Mouse (Mus musculus): ENCODE measurements around the gene Gm14434.
"Not testable (repeated sequence)": the region's sequence is repeated elsewhere in the genome, so short reads cannot be mapped to it uniquely, and the experiment has no call there.

The Gm14434 gene

DNA sequence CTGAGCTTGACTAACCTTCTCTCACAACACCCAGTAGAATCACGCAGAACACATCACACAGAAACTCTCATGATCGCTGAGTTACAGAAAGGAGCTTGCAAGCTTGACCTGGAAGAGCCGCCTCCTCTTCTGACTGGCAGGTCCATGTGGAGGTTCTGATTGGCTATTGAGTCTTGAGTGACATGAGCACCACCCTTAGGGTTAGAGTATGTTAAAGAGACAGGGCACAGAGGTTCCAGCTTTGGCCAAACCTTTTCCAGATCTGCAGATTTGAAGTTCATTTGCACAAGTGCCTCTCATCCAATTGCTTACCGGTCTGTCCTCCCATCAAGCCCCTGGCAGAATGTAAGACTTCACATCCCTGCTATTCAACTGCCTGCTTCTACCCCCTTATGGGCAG, at the start of gene Gm14434:
Gene Gm14434, minus strand, starts transcription at position 101 of the 400 bp plus-strand sequence.
- DNase-seq (ENCODE audit: low spot score), result not testable (repeated sequence)

DNA sequence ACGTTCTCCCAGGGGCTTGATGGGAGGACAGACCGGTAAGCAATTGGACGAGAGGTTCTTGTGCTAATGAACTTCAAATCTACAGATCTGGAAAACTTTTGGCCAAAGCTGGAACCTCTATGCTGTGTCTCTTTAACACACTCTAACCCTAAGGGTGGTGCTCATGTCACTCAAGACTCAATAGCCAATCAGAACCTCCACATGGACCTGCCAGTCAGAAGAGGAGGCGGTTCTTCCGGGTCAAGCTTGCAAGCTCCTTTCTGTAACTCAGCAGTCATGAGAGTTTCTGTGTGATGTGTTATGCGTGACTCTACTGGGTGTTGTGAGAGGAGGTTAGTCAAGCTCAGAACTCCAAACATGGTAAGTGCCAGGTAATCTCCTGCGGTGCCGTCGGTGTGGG, 34.2 kb upstream of the Gm14434 start, which contains the start of gene Zfp967:
Gene Zfp967, plus strand, starts transcription at position 301 of the 400 bp plus-strand sequence.
- DNase-seq (ENCODE audit: low spot score), result not testable (repeated sequence)

DNA sequence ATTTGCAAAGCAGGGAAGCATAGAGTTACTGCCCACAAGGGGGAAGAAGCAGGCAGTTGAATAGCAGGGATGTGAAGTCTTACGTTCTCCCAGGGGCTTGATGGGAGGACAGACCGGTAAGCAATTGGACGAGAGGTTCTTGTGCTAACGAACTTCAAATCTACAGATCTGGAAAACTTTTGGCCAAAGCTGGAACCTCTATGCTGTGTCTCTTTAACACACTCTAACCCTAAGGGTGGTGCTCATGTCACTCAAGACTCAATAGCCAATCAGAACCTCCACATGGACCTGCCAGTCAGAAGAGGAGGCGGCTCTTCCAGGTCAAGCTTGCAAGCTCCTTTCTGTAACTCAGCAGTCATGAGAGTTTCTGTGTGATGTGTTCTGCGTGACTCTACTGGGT, 63.3 kb downstream of the Gm14434 start, which contains the start of gene Gm14435:
Gene Gm14435, plus strand, starts transcription at position 301 of the 400 bp plus-strand sequence.
- not testable (repeated sequence) for DNase-seq (ENCODE audit: low spot score)

Data from embryo, embryonic 10 days (tissue).